Comparison of ENCODE assay signal across 20 mouse cellular contexts in genomic region chr6:91092216-91092899, GRCm38 (mm10). TPM values are rescaled to one million over a fixed set of nuclear protein-coding genes. Genes with fewer than 3 reads are reported as not detected.
A peak's percentile ranks its signal among the peaks of the same experiment; 100 is the strongest.
DNase-seq lines count a peak whose midpoint lies in the region; ATAC-seq and TF ChIP-seq lines count a peak whose summit lies in the region.
"Had no signal": no experiment of that assay in that cellular context is flagged by ENCODE, and none has a peak within 500 bp of the region (broad histone marks: within the 10 kb centered on the region; RNA-seq: fewer than 3 reads in every experiment).

No protein-coding gene starts in this region.

- TF ChIP-seq CTCF in gastrocnemius, adult 2 months (IDR thresholded peaks at IDR 0.05) = no peak

- H3K27ac ChIP-seq in gastrocnemius, adult 2 months = peak overlapping the region; percentile 46
- H3K27ac ChIP-seq in limb, embryonic 14.5 days (replicated peaks; ENCODE audit: low read depth, low read length) = peak overlapping the region; percentile 22
- H3K27ac ChIP-seq: embryonic facial prominence, embryonic 13.5 days; hindbrain, embryonic 13.5 days; kidney, embryonic 15.5 days; liver, embryonic 15.5 days had no signal

- no peak for DNase-seq in gastrocnemius, adult 2 months
- DNase-seq in gastrocnemius, postnatal 10 days = no peak
- DNase-seq in retina, postnatal 1 day = peak; percentile 31
- no peak for DNase-seq in retina, embryonic 14.5 days (ENCODE audit: low spot score)
- DNase-seq in limb, embryonic 14.5 days (ENCODE audit: low spot score) = peak; percentile 7
- no peak for DNase-seq in layer of hippocampus, adult 9-11 months
- DNase-seq in adrenal gland, adult (ENCODE audit: inconsistent age in 2 of 2, low spot score in 1 of 2) = no peak
- DNase-seq: cerebellum, adult 9-10 months; heart, adult 11 months; heart, postnatal 14 days; layer of hippocampus, postnatal 36 days; lung, postnatal 10 days; midbrain, embryonic 14.5 days had no signal

- ATAC-seq in limb, embryonic 14.5 days (ENCODE audit: low FRiP score, low read depth) = no peak; the same call in 1 of the 2 replicates
- ATAC-seq: inflammation-experienced regulatory T-cells, adult 6 months had no signal

- 49% methylated on average over 10 of the region's 10 CpGs for WGBS in limb, embryonic 14.5 days

- no peaks in the 10 kb centered on the region for H3K9me3 ChIP-seq in limb, embryonic 14.5 days (ENCODE audit: control insufficient read depth, low read length)
- H3K9me3 ChIP-seq: embryonic facial prominence, embryonic 13.5 days; hindbrain, embryonic 13.5 days; kidney, embryonic 15.5 days; liver, embryonic 15.5 days had no signal

- H3K4me1 ChIP-seq in limb, embryonic 14.5 days (ENCODE audit: control insufficient read depth, insufficient read depth, low read length) = peaks cover 6% of the 10 kb centered on the region; the same call in 1 of the 2 replicates
- H3K4me1 ChIP-seq: heart, embryonic 12.5 days; liver, embryonic 15.5 days had no signal

- H3K9ac ChIP-seq in limb, embryonic 14.5 days (ENCODE audit: low read depth, low read length, severe bottlenecking) = no peak overlapping the region
- H3K9ac ChIP-seq: embryonic facial prominence, embryonic 13.5 days; heart, embryonic 12.5 days; hindbrain, embryonic 13.5 days; kidney, embryonic 15.5 days; liver, embryonic 15.5 days had no signal

- no peak overlapping the region for H3K4me3 ChIP-seq in gastrocnemius, adult 2 months
- no peak overlapping the region for H3K4me3 ChIP-seq in limb, embryonic 14.5 days (replicated peaks; ENCODE audit: low read length)
- H3K4me3 ChIP-seq: embryonic facial prominence, embryonic 13.5 days; heart, embryonic 12.5 days; hindbrain, embryonic 13.5 days; kidney, embryonic 15.5 days; liver, embryonic 15.5 days; myocyte had no signal

- no peaks in the 10 kb centered on the region for H3K36me3 ChIP-seq in limb, embryonic 14.5 days (ENCODE audit: control insufficient read depth, insufficient read depth, low read length)
- H3K36me3 ChIP-seq: embryonic facial prominence, embryonic 13.5 days had no signal

- intact Hi-C loops in gastrocnemius, adult 2 months (cut with DNase I) = no loop called here

- no peak for TF ChIP-seq POLR2A in limb, embryonic 14.5 days (IDR thresholded peaks at IDR 0.05; ENCODE audit: borderline replicate concordance, extremely low read depth, insufficient read depth, insufficient read length)

- no peak overlapping the region for H3K4me2 ChIP-seq in limb, embryonic 14.5 days (replicated peaks; ENCODE audit: low read depth, low read length, severe bottlenecking)
- H3K4me2 ChIP-seq: embryonic facial prominence, embryonic 13.5 days; heart, embryonic 12.5 days; hindbrain, embryonic 13.5 days; kidney, embryonic 15.5 days; liver, embryonic 15.5 days had no signal

- no peaks in the 10 kb centered on the region for H3K27me3 ChIP-seq in limb, embryonic 14.5 days (ENCODE audit: control insufficient read depth, insufficient read depth, low read length)
- H3K27me3 ChIP-seq: embryonic facial prominence, embryonic 13.5 days; heart, embryonic 12.5 days; hindbrain, embryonic 13.5 days; kidney, embryonic 15.5 days; liver, embryonic 15.5 days had no signal

RNA-seq across cellular contexts. Expression of gene Nup210, which starts 24.3 kb away (rescaled TPM):
- total RNA-seq in gastrocnemius, adult 2 months (2021) = 10 to 100 TPM; 18.8 to 31.7 TPM
- 10 to 100 TPM; 20.6 to 27.9 TPM for total RNA-seq in gastrocnemius, postnatal 10 days (2021)
- 18.9 and 23.7 TPM in 2 replicates for polyA plus RNA-seq in limb, embryonic 14.5 days (2012; rRNA removed)
- 12.4 and 12.6 TPM in 2 replicates for polyA plus RNA-seq in limb, embryonic 14.5 days (2014; fragmentation: Nextera tagmentation; extraction: Ambion mirVana)

Comparison
In these comparisons a context has a peak if more than half of its experiments do, and no peak if none do; other contexts are left out.
1. DNase-seq: peak in retina, postnatal 1 day (single experiment) and limb, embryonic 14.5 days (single experiment); none in gastrocnemius, adult 2 months (single experiment), gastrocnemius, postnatal 10 days (single experiment), retina, embryonic 14.5 days (single experiment), layer of hippocampus, adult 9-11 months (single experiment) and adrenal gland, adult (0 of 2).